Mouse (Mus musculus): ENCODE measurements around the gene Phc2.
"Not testable (repeated sequence)": the region's sequence is repeated elsewhere in the genome, so short reads cannot be mapped to it uniquely, and the experiment has no call there.

Phc2 gene

GRCm38 (mm10) chr4:128646762-128647161 lies 7.7 kb upstream of the Phc2 start:
- DNase-seq, result no peak

- DNase-seq, result no peak
Measured at GRCm38 (mm10) chr4:128648567-128649255, 5.8 kb upstream of the Phc2 start.

GRCm38 (mm10) chr4:128651530-128651929 lies 3.0 kb upstream of the Phc2 start:
- peak; percentile 74 to 85 for DNase-seq

- DNase-seq, result peak in 1 of 2 experiments; percentile 30
Measured at GRCm38 (mm10) chr4:128652584-128653298, 1.8 kb upstream of the Phc2 start.

GRCm38 (mm10) chr4:128655446-128655845 lies 944 bp downstream of the Phc2 start:
- peak; percentile 16 to 27 for DNase-seq

- DNase-seq, result no peak
Measured at GRCm38 (mm10) chr4:128660196-128660595, 5.7 kb downstream of the Phc2 start.

GRCm38 (mm10) chr4:128661063-128661462 lies 6.6 kb downstream of the Phc2 start:
- no peak for DNase-seq

- DNase-seq, result no peak
Measured at GRCm38 (mm10) chr4:128664002-128664401, 9.5 kb downstream of the Phc2 start.

GRCm38 (mm10) chr4:128666362-128666761 lies 11.9 kb downstream of the Phc2 start:
- peak; percentile 47 to 51 for DNase-seq

- not testable (repeated sequence) for DNase-seq
Measured at GRCm38 (mm10) chr4:128667195-128667594, 12.7 kb downstream of the Phc2 start.

GRCm38 (mm10) chr4:128669229-128669628 lies 14.7 kb downstream of the Phc2 start:
- DNase-seq, result no peak

GRCm38 (mm10) chr4:128670566-128671191 lies 16.2 kb downstream of the Phc2 start:
- DNase-seq, result no peak

GRCm38 (mm10) chr4:128672494-128672893 lies 18.0 kb downstream of the Phc2 start:
- DNase-seq, result no peak

- DNase-seq, result no peak
Measured at GRCm38 (mm10) chr4:128678564-128679217, 24.2 kb downstream of the Phc2 start.

- DNase-seq, result peak in 1 of 2 experiments; percentile 31
Measured at GRCm38 (mm10) chr4:128681126-128681525, 26.6 kb downstream of the Phc2 start.

- DNase-seq, result no peak
Measured at GRCm38 (mm10) chr4:128682281-128682680, 27.8 kb downstream of the Phc2 start.

- DNase-seq, result no peak
Measured at GRCm38 (mm10) chr4:128683706-128684105, 29.2 kb downstream of the Phc2 start.

GRCm38 (mm10) chr4:128684108-128684507 lies 29.6 kb downstream of the Phc2 start:
- DNase-seq, result no peak

GRCm38 (mm10) chr4:128688513-128688913 lies 34.0 kb downstream of the Phc2 start:
- no peak for DNase-seq

- DNase-seq, result no peak
Measured at GRCm38 (mm10) chr4:128688976-128689375, 34.5 kb downstream of the Phc2 start.

- DNase-seq, result no peak
Measured at GRCm38 (mm10) chr4:128689739-128690304, 35.3 kb downstream of the Phc2 start.

GRCm38 (mm10) chr4:128691195-128691594 lies 36.7 kb downstream of the Phc2 start:
- DNase-seq, result no peak

Data from cerebellum, postnatal 36 days (tissue).